Mouse (Mus musculus) limb, embryonic 14.5 days (tissue): ENCODE measurements around the gene Hoxd10. TPM values are rescaled to one million over a fixed set of nuclear protein-coding genes. Genes with fewer than 3 reads are reported as not detected.

Source experiments
- ATAC-seq: fragments of 200-750 bp; cut with Nextera tagmentation; 2 replicates; pipeline ENCODE4 v1.8.0; 2017; ENCODE audit warnings: low read depth, moderate number of reproducible peaks, moderate TSS enrichment; ENCODE audit not compliant: low FRiP score
- DNase-seq: peaks from one replicate; pipeline ENCODE4 v3.0.0-alpha.2; 2015; ENCODE audit warnings: low spot score
- H3K27ac ChIP-seq: fragments of 300-500 bp; sonication (generic); replicated peaks from 2 replicates; pipeline ENCODE4 v1.5.1; 2014; ENCODE audit warnings: low read depth, mild to moderate bottlenecking, low read length, moderate library complexity, mixed read lengths
- H3K27me3 ChIP-seq: fragments of 300-500 bp; sonication (generic); 2 replicates; pipeline ENCODE4 v1.6.1; 2014; ENCODE audit warnings: low read length, mixed read lengths; ENCODE audit not compliant: control insufficient read depth, insufficient read depth
- H3K36me3 ChIP-seq: fragments of 300-500 bp; sonication (generic); 2 replicates; pipeline ENCODE4 v1.6.1; 2014; ENCODE audit warnings: mild to moderate bottlenecking, low read length, moderate library complexity, mixed read lengths; ENCODE audit not compliant: control insufficient read depth, insufficient read depth
- H3K4me1 ChIP-seq: fragments of 300-500 bp; sonication (generic); 2 replicates; pipeline ENCODE4 v1.6.1; 2014; ENCODE audit warnings: antibody characterized with exemption, low read length, mixed read lengths; ENCODE audit not compliant: control insufficient read depth, insufficient read depth
- H3K4me2 ChIP-seq: fragments of 300-500 bp; sonication (generic); replicated peaks from 2 replicates; pipeline ENCODE4 v1.6.1; 2014; ENCODE audit warnings: low read depth, mild to moderate bottlenecking, low read length, moderate library complexity; ENCODE audit not compliant: severe bottlenecking
- H3K4me3 ChIP-seq: fragments of 300-500 bp; sonication (generic); replicated peaks from 2 replicates; pipeline ENCODE4 v1.5.1; 2014; ENCODE audit warnings: low read length
- H3K9ac ChIP-seq: fragments of 300-500 bp; sonication (generic); 2 replicates; pipeline ENCODE4 v1.6.1; 2014; ENCODE audit warnings: mild to moderate bottlenecking, low read depth, low read length, moderate library complexity; ENCODE audit not compliant: severe bottlenecking
- H3K9me3 ChIP-seq: fragments of 300-500 bp; sonication (generic); 2 replicates; pipeline ENCODE4 v1.6.1; 2016; ENCODE audit warnings: low read length; ENCODE audit not compliant: control insufficient read depth
- POLR2A ChIP-seq: fragments of 200-500 bp; IDR thresholded peaks from 2 replicates; pipeline ENCODE4 v1.8.0; 2012; ENCODE audit warnings: inconsistent platforms, mild to moderate bottlenecking, moderate library complexity, borderline replicate concordance; ENCODE audit not compliant: insufficient read depth, insufficient read length; ENCODE audit errors: extremely low read depth
- WGBS: fragments of 180-500 bp; shearing (Covaris S2); extraction: QIAGEN DNeasy Blood & Tissue Kit; methylation state at CpG from one replicate; pipeline ENCODE4 v1.1.7; 2014; 5-methylcytosine and 5-hydroxymethylcytosine counted together
- polyA plus RNA-seq, 2 experiments: library from polyadenylated mRNA; depleted of rRNA in 1 of 2; stranded (reverse) in 1 of 2; unstranded in 1 of 2; fragments of >200 nt; fragmentation: Nextera tagmentation in 1 of 2; extraction: Ambion mirVana in 1 of 2; gene quantifications; 2 replicates each; pipeline versions ENCODE4 v1.2.1 to v1.2.3; 2012 to 2014

Gene Hoxd10
- polyA plus RNA-seq, 2 experiments, result 18.3 to 39.4 TPM

- Histone ChIP-seq H3K4me2 (peak overlapping the region; percentile 96), H3K4me1 (peaks cover 12% of the 10 kb centered on the region), H3K27ac (peak overlapping the region; percentile 97), H3K9ac (peak overlapping the region; percentile 99), H3K27me3 (peaks cover 24% of the 10 kb centered on the region; the same call in 1 of the 2 replicates), H3K4me3 (peak overlapping the region; percentile 74), H3K36me3 (peaks cover 9% of the 10 kb centered on the region), H3K9me3 (no peaks in the 10 kb centered on the region)
- DNase-seq, result no peak
- no peak for TF ChIP-seq POLR2A
- ATAC-seq, result no peak
- 15% methylated on average over 3 of the region's 3 CpGs for WGBS
Measured at GRCm38 (mm10) chr2:74670632-74671188, 21.0 kb upstream of the Hoxd10 start.

- Histone ChIP-seq H3K27me3 (peaks cover 31% of the 10 kb centered on the region; the same call in 1 of the 2 replicates), H3K9me3 (no peaks in the 10 kb centered on the region), H3K4me1 (peaks cover 12% of the 10 kb centered on the region), H3K4me3 (peak overlapping the region; percentile 74), H3K4me2 (peak overlapping the region; percentile 96), H3K9ac (peak overlapping the region; percentile 99), H3K27ac (peak overlapping the region; percentile 97), H3K36me3 (peaks cover 9% of the 10 kb centered on the region)
- TF ChIP-seq POLR2A, result no peak
- ATAC-seq, result no peak
- 15% methylated on average over 5 of the region's 5 CpGs for WGBS
- no peak for DNase-seq
Measured at GRCm38 (mm10) chr2:74671847-74672246, 19.9 kb upstream of the Hoxd10 start.

GRCm38 (mm10) chr2:74672481-74673362 lies 19.0 kb upstream of the Hoxd10 start:
- TF ChIP-seq POLR2A, result no peak
- Histone ChIP-seq H3K27ac (peak overlapping the region; percentile 97), H3K9ac (peak overlapping the region; percentile 99), H3K27me3 (peaks cover 30% of the 10 kb centered on the region; the same call in 1 of the 2 replicates), H3K4me1 (peaks cover 12% of the 10 kb centered on the region), H3K4me3 (peak overlapping the region; percentile 74), H3K9me3 (no peaks in the 10 kb centered on the region), H3K4me2 (peak overlapping the region; percentile 96), H3K36me3 (peaks cover 9% of the 10 kb centered on the region)
- ATAC-seq, result peak; percentile 48
- WGBS, result 2% methylated on average over 40 of the region's 40 CpGs
- DNase-seq, result peak; percentile 82

GRCm38 (mm10) chr2:74673835-74674425 lies 17.8 kb upstream of the Hoxd10 start:
- Histone ChIP-seq H3K4me3 (peak overlapping the region; percentile 74), H3K9ac (peak overlapping the region; percentile 99)

More at GRCm38 (mm10) chr2:74673835-74674425, 17.8 kb upstream of the Hoxd10 start:
- Histone ChIP-seq H3K27ac (peak overlapping the region; percentile 97), H3K36me3 (peaks cover 9% of the 10 kb centered on the region), H3K27me3 (peaks cover 24% of the 10 kb centered on the region; the same call in 1 of the 2 replicates), H3K4me2 (peak overlapping the region; percentile 96), H3K4me1 (peaks cover 17% of the 10 kb centered on the region), H3K9me3 (no peaks in the 10 kb centered on the region)
- WGBS, result 5% methylated on average over 24 of the region's 24 CpGs
- ATAC-seq (no peak), DNase-seq (no peak)
- TF ChIP-seq POLR2A, result 0 out of 2 replicates have a peak, but pooled peaks have one; percentile 16
